Mouse (Mus musculus): Measurements from ENCODE around the gene Ephx3.

The Ephx3 gene

GRCm38 (mm10) chr17:32173166-32173565, 16.2 kb downstream of the Ephx3 start:
- in situ Hi-C loops (cut with MboI), result no loop called here

GRCm38 (mm10) chr17:32172485-32172884, 16.9 kb downstream of the Ephx3 start:
- in situ Hi-C loops (cut with MboI), result no loop called here

- in situ Hi-C loops (cut with MboI), result no loop called here
Measured at GRCm38 (mm10) chr17:32169518-32170225, 19.7 kb downstream of the Ephx3 start.

- in situ Hi-C loops (cut with MboI), result no loop called here
Measured at GRCm38 (mm10) chr17:32166687-32167086, 22.7 kb downstream of the Ephx3 start, which contains the start of gene Notch3. Gene Notch3, minus strand, starts transcription at chr17:32166852.

- in situ Hi-C loops (cut with MboI), result no loop called here
Measured at GRCm38 (mm10) chr17:32165803-32166595, 23.4 kb downstream of the Ephx3 start.

- in situ Hi-C loops (cut with MboI), result no loop called here
Measured at GRCm38 (mm10) chr17:32165266-32165802, 24.0 kb downstream of the Ephx3 start.

- in situ Hi-C loops (cut with MboI), result no loop called here
Measured at GRCm38 (mm10) chr17:32164780-32165179, 24.6 kb downstream of the Ephx3 start.

- in situ Hi-C loops (cut with MboI), result no loop called here
Measured at GRCm38 (mm10) chr17:32163910-32164650, 25.3 kb downstream of the Ephx3 start.

GRCm38 (mm10) chr17:32162112-32162850, 27.1 kb downstream of the Ephx3 start:
- in situ Hi-C loops (cut with MboI), result no loop called here

GRCm38 (mm10) chr17:32160882-32161281, 28.5 kb downstream of the Ephx3 start:
- in situ Hi-C loops (cut with MboI), result no loop called here

GRCm38 (mm10) chr17:32158841-32159240, 30.5 kb downstream of the Ephx3 start:
- in situ Hi-C loops (cut with MboI), result no loop called here

GRCm38 (mm10) chr17:32146718-32147117, 42.6 kb downstream of the Ephx3 start:
- in situ Hi-C loops (cut with MboI), result no loop called here

- in situ Hi-C loops (cut with MboI), result no loop called here
Measured at GRCm38 (mm10) chr17:32142907-32143854, 46.2 kb downstream of the Ephx3 start.

GRCm38 (mm10) chr17:32142234-32142633, 47.1 kb downstream of the Ephx3 start:
- in situ Hi-C loops (cut with MboI), result no loop called here
